Mouse (Mus musculus) heart, postnatal 36 days (tissue): ENCODE results near the gene Nav3. TPM values are rescaled to one million over a fixed set of nuclear protein-coding genes. Genes with fewer than 3 reads are reported as not detected.

Experiments used
- DNase-seq, 2 experiments: peaks; one replicate each; pipeline ENCODE4 v3.0.0; 2021 to 2022
- intact Hi-C: fragments of 180-260 bp; cut with DNase I; formaldehyde crosslinking; loops from one replicate; pipeline ENCODE4 v1.15.1; 2025
- total RNA-seq, 2 experiments: library from RNA; stranded (reverse); gene quantifications; 2 replicates each; pipeline ENCODE4 v1.2.3; 2021

Gene Nav3
- total RNA-seq, 2 experiments from 2014 or later: 3.3 to 5.7 TPM

DNA sequence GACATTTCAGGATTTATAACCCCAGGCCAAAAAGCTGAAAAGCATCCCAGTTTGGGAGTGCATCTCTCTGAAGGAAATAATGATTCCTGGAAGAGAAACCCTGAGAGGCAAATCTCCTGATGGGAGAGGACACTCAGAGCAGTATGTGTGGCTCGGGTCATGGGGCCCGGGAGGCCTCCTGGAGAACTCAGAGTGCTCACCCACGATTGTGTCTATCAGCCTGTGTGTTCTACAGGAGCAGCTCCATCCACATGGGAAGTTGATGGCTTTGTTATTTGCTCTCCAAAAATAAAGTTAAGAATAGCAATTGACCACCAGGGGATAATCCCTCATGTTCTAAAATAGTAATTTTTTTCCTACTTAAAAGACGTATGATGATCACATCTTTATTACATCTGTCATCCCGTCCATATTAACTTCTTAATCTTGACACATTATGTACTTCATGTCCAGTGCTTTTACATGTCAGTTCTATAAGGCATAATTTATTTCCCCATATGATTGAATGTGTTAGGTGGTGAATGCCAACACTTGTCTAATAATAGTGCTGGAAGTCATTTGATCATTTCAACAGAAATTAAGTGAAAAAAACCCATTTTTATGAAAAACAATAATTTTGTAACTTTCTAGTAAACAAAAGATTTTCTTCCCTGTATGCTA lies 581.2 kb downstream of the Nav3 start:
- no peak for DNase-seq
- intact Hi-C loops: no loop called here

GRCm38 (mm10) chr10:109866063-109866462 lies 589.9 kb downstream of the Nav3 start:
- intact Hi-C loops: no loop called here
- DNase-seq: no peak

DNA sequence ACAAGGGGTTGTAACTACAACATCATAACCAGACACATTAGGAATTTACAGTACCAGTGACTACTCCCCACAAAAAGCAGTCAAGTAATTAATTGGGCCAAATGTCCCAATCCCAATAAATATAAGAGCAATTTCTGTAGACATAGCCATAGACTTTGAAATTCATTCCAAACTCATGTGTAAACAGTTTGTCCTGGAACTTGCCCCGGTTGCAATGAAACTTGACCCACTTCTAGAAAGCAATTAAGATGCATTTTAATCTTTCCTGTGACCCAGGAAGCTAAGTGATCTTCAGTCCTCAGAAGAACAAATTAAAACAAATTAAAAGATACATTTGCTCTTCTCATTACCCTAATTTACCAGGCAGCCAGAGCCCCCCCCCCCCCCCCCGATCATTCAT lies 590.6 kb downstream of the Nav3 start:
- intact Hi-C loops: no loop called here
- DNase-seq: no peak

- intact Hi-C loops: no loop called here
- DNase-seq: no peak
These were observed 591.3 kb downstream of the Nav3 start for GRCm38 (mm10) chr10:109864708-109865107.

GRCm38 (mm10) chr10:109861275-109861674 lies 594.7 kb downstream of the Nav3 start:
- intact Hi-C loops: loop anchor here (1.0 kb wide), 1 partner anchor 96 kb away; no protein-coding TSS in a partner anchor
- no peak for DNase-seq

DNA sequence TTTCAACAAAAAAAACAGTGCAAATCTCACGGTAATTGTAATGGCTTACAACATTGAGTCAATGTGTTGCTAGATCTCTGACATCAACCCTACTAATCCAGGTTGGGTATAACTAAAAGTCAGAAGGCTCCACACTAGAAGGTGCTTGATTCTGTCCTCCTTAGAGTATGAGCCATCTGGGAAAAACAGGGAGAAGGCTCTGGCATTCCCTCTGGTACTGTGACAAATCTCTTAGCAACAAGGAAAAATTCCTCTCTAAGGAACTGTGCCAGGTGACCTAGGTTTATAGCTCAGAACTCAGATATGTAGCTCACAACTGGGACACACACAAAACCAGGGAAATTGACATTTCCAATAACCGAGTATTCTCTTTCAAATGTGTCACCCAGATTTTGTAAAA lies 597.4 kb downstream of the Nav3 start:
- DNase-seq: no peak
- intact Hi-C loops: no loop called here

DNA sequence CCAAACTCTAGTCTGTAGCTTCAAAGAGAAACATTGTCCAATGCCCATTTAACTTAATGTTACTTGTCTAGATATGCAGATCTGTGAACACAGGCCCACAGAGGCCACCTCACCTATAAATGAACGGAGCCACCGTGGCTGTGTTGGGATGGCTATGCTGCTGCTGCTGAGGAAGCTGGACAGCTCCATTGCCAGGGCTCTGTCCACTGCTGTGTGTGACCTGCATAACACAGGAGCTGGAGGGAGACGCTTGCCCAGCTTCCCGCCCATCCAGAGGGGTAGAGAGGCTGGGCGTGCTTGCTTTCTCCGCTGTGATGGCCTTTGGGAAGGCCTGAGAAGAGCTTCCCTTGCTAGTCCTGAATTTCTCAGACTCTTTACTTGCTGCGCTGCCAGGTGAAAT lies 603.6 kb downstream of the Nav3 start:
- no peak for DNase-seq
- intact Hi-C loops: no loop called here

DNA sequence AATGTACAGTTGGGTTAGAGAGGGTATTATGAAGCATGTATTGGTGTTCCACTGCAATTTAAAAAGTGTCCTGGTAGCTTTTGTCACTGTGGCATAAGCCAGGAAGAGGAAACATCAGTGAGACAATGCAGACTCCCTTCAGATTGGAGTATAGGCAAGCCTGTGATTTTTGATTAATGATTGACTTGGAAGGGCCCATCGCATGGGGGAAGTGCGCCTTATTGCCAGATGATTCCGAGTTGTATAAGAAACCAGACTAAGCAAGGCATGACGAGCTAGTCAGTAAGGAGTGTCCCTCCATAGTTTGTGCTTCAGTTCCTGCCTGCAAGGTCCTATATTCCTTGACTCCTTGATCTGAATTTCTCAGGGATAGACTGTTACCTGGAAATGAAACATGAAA lies 608.4 kb downstream of the Nav3 start:
- no peak for DNase-seq
- intact Hi-C loops: no loop called here

DNA sequence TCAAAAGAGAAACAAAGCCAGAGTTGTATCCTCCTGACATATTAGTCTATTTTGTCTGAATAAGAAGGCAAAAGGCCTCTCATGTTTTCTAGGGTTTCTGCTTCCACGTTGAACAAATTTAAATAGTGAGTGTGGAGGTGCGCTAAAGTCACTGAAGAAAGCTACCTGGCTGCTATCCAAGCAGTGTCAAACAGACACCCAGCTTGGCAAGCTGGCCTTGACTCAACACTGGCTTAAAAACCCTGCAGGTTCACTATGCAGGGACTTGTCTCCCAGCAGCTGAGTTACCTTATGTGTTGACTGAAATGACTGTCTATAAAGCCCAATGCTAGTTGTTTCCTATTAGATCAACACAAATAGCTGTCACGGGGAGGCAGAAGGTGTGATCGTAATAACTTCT lies 612.3 kb downstream of the Nav3 start:
- no peak for DNase-seq
- intact Hi-C loops: no loop called here

DNA sequence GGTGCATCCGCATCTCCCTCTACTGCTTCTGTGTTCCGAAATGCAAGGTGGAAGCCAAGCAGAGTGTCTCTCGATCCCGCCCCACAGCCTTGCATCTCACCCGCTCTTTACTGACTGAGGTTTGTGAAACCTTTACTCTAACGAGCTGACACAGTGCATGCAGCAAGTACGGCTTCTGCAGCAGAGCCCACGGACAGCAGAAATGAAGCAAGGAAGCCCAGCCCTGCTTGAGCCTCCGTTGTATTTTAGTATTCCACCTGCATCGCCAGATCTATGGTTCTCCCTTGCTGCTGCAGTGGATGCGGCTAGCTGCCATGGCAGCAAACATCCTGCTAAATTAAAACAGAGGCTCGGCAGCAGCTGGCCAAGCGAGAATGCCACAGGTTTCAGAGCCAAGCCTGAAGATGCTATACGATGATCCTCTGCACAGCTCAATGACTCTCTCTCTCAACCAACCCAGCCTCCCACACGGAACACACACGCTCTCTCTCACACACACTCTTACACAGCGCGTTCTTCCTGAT lies 623.2 kb downstream of the Nav3 start:
- no peak for DNase-seq

GRCm38 (mm10) chr10:109806782-109807493 lies 649.1 kb downstream of the Nav3 start:
- intact Hi-C loops: no loop called here
- no peak for DNase-seq

More for the DNA sequence above, 623.2 kb downstream of the Nav3 start:
- intact Hi-C loops: no loop called here

- intact Hi-C loops: no loop called here
- no peak for DNase-seq
These were observed 652.6 kb downstream of the Nav3 start for GRCm38 (mm10) chr10:109803441-109803840.

DNA sequence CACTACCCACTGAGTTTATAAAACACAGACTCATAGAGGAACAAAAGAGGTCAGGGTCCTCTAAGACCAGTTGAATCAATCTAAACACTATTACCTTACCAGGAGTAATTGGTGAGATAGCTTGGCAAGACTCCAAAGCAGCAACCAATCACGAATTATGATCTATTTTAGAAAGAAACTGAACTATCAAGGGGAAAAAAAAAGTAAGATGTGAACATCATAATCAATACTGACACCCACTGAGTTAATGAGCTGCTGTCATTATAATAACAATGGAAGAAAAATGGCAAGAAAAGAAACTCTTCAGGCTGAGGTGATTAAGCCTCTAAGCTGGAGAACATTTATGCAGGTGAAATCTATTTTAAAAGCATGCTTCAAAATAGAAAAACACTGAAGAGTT lies 653.8 kb downstream of the Nav3 start:
- intact Hi-C loops: no loop called here

DNA sequence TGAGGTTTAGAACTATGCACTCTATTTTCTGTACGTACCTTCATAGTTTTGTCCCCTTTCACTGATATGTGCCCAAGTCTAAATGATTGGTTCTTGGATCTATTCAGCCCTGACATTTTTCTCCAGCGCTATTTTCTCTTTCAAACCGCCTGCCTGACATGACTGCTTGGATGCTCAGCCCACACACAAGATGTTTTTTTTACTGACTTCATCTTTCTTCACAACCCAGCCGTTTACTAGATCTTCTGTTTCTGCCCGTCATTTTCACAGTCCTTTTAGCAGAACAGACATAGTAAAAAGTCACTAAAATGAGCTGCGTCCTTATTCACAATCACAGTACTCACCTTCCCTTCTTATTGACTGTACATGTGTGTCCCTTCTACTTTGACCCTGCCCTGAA lies 656.8 kb downstream of the Nav3 start:
- DNase-seq: no peak
- intact Hi-C loops: no loop called here

More for the DNA sequence above, 653.8 kb downstream of the Nav3 start:
- no peak for DNase-seq

DNA sequence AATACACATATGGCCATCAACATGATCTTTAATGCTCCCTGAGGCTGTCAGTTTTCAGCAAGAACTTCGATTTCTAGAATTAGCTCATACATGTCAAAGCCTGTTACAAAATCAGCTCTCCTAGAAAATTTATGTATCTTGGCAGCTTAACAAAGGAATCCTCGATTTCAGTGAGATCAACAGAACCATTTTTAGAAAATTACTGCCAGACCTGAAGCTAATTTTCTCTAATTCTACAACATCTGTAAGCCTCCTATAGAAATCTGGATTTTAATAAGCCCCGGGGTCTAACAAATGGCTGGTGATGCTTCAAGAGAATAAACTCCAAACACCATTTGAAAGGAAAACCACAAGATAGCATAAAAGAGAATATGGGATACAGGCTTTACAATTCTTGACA lies 659.0 kb downstream of the Nav3 start:
- intact Hi-C loops: no loop called here
- DNase-seq: no peak

DNA sequence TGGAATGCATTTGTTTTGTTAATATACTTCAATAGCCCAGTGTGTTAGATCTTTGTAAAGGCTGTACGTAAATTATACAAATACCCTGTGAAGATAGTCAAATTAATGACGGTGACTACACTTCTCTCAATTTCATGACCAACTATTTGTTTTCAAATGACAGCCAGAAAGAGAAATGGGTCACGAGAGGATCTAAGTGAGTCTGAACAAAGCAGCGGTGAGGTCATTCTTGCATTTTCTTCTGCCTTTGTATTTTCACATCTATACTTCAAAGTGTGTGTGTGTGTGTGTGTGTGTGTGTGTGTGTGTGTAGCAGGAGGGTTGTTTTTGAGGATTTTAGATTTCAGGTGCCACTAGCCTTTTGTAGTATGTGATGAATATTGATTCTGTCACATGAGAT lies 662.5 kb downstream of the Nav3 start:
- intact Hi-C loops: no loop called here
- DNase-seq: no peak

DNA sequence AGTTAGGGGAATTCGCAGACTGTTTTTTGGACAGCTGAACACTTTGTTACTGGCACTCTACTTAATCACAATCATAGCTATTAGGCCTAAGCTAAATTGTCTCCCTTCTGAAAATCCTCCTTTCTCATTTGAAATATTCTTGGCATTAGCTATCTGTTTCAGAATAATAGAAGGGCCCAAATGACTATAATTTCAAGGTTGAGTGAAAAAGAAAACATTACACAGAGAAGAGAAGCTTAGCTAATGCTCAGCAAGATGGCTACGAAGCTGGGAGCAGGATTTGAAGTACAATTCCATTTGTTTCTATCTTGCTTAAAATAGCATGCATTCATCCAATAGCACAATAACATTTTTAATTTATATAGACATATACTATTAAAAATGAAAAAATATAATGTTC lies 667.3 kb downstream of the Nav3 start:
- intact Hi-C loops: no loop called here
- no peak for DNase-seq

- no peak for DNase-seq
- intact Hi-C loops: no loop called here
These were observed 676.9 kb downstream of the Nav3 start for GRCm38 (mm10) chr10:109779109-109779508.

- DNase-seq: no peak
- intact Hi-C loops: loop anchor here (5.0 kb wide), 1 partner anchor 318 kb away; no protein-coding TSS in a partner anchor
These were observed 686.9 kb downstream of the Nav3 start for GRCm38 (mm10) chr10:109769092-109769491.

DNA sequence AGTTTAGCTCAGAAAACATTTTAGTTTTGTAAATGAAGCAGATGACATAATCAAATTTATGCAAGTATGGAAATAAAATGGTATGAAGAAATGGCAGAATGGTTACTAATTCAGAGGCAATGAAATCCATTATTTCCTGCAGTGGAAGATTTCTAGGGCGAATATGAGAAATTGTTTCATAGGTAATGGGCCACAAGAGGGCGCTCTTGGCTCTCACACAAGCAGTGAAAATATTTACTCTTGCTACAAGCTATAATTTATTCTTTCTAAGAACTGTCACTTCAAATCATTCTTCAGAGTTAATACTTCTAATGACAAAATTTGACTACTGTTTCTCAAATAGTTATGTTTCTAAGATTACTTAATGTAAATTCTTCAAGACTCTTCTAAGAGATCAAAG lies 690.4 kb downstream of the Nav3 start:
- peak; percentile 36 to 69 for DNase-seq
- intact Hi-C loops: loop anchor here (1.0 to 5.0 kb wide), 2 partner anchors 96 to 322 kb away; no protein-coding TSS in a partner anchor

DNA sequence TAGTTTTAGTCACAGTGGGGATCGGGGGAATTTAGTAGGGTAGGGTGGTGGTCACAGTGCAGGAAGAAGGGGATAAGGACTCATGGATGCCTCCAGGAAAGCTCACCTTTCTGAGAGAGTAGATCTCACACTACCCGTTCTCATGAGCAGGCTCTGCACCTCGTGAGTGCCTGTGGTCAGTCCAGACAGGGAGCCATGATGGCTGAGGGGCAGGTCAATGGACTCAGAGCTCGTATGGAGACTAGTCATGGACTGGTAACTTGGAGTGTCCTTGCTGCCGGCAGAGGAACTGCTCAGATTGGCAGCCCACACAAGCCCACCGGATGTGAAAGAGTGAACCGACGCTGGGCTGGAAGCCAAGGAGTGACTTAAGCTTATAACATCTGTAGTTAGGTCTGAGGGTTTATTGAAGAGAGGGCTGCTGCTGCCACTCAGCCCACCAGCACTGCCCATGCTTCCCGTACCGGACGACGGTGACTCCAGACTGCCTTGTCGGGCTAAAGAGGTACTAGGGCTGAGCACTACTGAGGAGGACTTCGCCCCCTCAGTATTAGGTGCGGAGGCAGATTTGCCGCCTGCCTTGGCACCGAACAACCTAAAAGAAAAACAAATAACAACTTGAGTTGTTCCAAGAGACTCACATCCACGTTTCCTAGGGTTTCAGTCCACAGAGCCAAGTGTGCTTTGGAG lies 691.4 kb downstream of the Nav3 start:
- intact Hi-C loops: loop anchor here (1.0 to 5.0 kb wide), 2 partner anchors 97 to 323 kb away; no protein-coding TSS in a partner anchor
- DNase-seq: no peak
